Mouse (Mus musculus): ENCODE data around the gene Gfpt1. TPM values are rescaled to one million over a fixed set of nuclear protein-coding genes. Genes with fewer than 3 reads are reported as not detected.

Gene Gfpt1
- polyA plus RNA-seq, 1 experiment from 2014 or later: 23.4 TPM

GRCm38 (mm10) chr6:87104123-87104796 lies 61.6 kb downstream of the Gfpt1 start, which contains the start of gene D6Ertd527e:
TSS of gene D6Ertd527e (plus strand) at chr6:87104746.
- Histone ChIP-seq H3K36me3 (no peaks in the 10 kb centered on the region), H3K27me3 (replicated peaks) (no peaks in the 10 kb centered on the region), H3K4me2 (replicated peaks) (no peak within 1 kb of the TSS), H3K9me3 (no peaks in the 10 kb centered on the region), H3K4me3 (replicated peaks) (no peak within 1 kb of the TSS), H3K27ac (no peak within 1 kb of the TSS), H3K4me1 (replicated peaks) (peaks cover 12% of the 10 kb centered on the region), H3K9ac (no peak within 1 kb of the TSS)
- 80% methylated on average over 11 of the region's 11 CpGs for WGBS
- ATAC-seq: no peak

- Histone ChIP-seq H3K4me2 (replicated peaks) (no peak overlapping the region), H3K9me3 (no peaks in the 10 kb centered on the region), H3K36me3 (no peaks in the 10 kb centered on the region), H3K27ac (no peak overlapping the region), H3K4me3 (replicated peaks) (no peak overlapping the region), H3K27me3 (replicated peaks) (no peaks in the 10 kb centered on the region), H3K9ac (no peak overlapping the region), H3K4me1 (replicated peaks) (0 out of 2 replicates have a peak, but pooled peaks cover 4% of the 10 kb centered on the region)
- 87% methylated on average over 1 of the region's 1 CpGs for WGBS
- ATAC-seq: no peak
Observed at GRCm38 (mm10) chr6:87111493-87111892, 68.8 kb downstream of the Gfpt1 start.

- 71% methylated on average over 6 of the region's 6 CpGs for WGBS
- no peak for ATAC-seq
Observed at GRCm38 (mm10) chr6:87112125-87112524, 69.5 kb downstream of the Gfpt1 start.

GRCm38 (mm10) chr6:87115981-87116380 lies 73.3 kb downstream of the Gfpt1 start:
- H3K36me3 ChIP-seq: no peaks in the 10 kb centered on the region
- 0 out of 2 replicates have a peak, but pooled peaks cover 4% of the 10 kb centered on the region for H3K4me1 ChIP-seq (replicated peaks)
- H3K27me3 ChIP-seq (replicated peaks): no peaks in the 10 kb centered on the region
- H3K4me3 ChIP-seq (replicated peaks): no peak overlapping the region
- no peak overlapping the region for H3K4me2 ChIP-seq (replicated peaks)
- 83% methylated on average over 2 of the region's 2 CpGs for WGBS
- H3K9me3 ChIP-seq: no peaks in the 10 kb centered on the region
- H3K27ac ChIP-seq: no peak overlapping the region
- no peak overlapping the region for H3K9ac ChIP-seq
- ATAC-seq: no peak

More at GRCm38 (mm10) chr6:87112125-87112524, 69.5 kb downstream of the Gfpt1 start:
- Histone ChIP-seq H3K4me3 (replicated peaks) (no peak overlapping the region), H3K36me3 (no peaks in the 10 kb centered on the region), H3K27ac (no peak overlapping the region), H3K9ac (no peak overlapping the region), H3K27me3 (replicated peaks) (no peaks in the 10 kb centered on the region), H3K4me2 (replicated peaks) (no peak overlapping the region), H3K9me3 (no peaks in the 10 kb centered on the region), H3K4me1 (replicated peaks) (0 out of 2 replicates have a peak, but pooled peaks cover 4% of the 10 kb centered on the region)

- Histone ChIP-seq H3K4me1 (replicated peaks) (0 out of 2 replicates have a peak, but pooled peaks cover 4% of the 10 kb centered on the region), H3K36me3 (no peaks in the 10 kb centered on the region), H3K27ac (no peak overlapping the region), H3K9ac (no peak overlapping the region), H3K27me3 (replicated peaks) (no peaks in the 10 kb centered on the region), H3K4me3 (replicated peaks) (no peak overlapping the region), H3K9me3 (no peaks in the 10 kb centered on the region), H3K4me2 (replicated peaks) (no peak overlapping the region)
- no peak for ATAC-seq
- 89% methylated on average over 7 of the region's 7 CpGs for WGBS
Observed at GRCm38 (mm10) chr6:87116596-87116995, 74.0 kb downstream of the Gfpt1 start.

- H3K27ac ChIP-seq: peak overlapping the region; percentile 51; the same call in 1 of the 2 replicates
- ATAC-seq: peak; percentile 90
- H3K27me3 ChIP-seq (replicated peaks): no peaks in the 10 kb centered on the region
- H3K9me3 ChIP-seq: no peaks in the 10 kb centered on the region
- H3K4me2 ChIP-seq (replicated peaks): peak overlapping the region; percentile 26; the same call in 1 of the 2 replicates
- H3K36me3 ChIP-seq: no peaks in the 10 kb centered on the region
- no peak overlapping the region for H3K9ac ChIP-seq
- WGBS: 75% methylated on average over 20 of the region's 20 CpGs
- no peak overlapping the region for H3K4me3 ChIP-seq (replicated peaks)
- no peaks in the 10 kb centered on the region for H3K4me1 ChIP-seq (replicated peaks)
Observed at GRCm38 (mm10) chr6:87119066-87119837, 76.6 kb downstream of the Gfpt1 start.

GRCm38 (mm10) chr6:87119975-87120374 lies 77.3 kb downstream of the Gfpt1 start:
- H3K27ac ChIP-seq: peak overlapping the region; percentile 51; the same call in 1 of the 2 replicates

GRCm38 (mm10) chr6:87120661-87121060 lies 78.0 kb downstream of the Gfpt1 start:
- no peaks in the 10 kb centered on the region for H3K36me3 ChIP-seq
- H3K27me3 ChIP-seq (replicated peaks): no peaks in the 10 kb centered on the region

More at GRCm38 (mm10) chr6:87119975-87120374, 77.3 kb downstream of the Gfpt1 start:
- Histone ChIP-seq H3K4me2 (replicated peaks) (peak overlapping the region; percentile 26; the same call in 1 of the 2 replicates), H3K27me3 (replicated peaks) (no peaks in the 10 kb centered on the region), H3K9ac (no peak overlapping the region), H3K4me3 (replicated peaks) (no peak overlapping the region), H3K36me3 (no peaks in the 10 kb centered on the region), H3K4me1 (replicated peaks) (no peaks in the 10 kb centered on the region), H3K9me3 (no peaks in the 10 kb centered on the region)
- ATAC-seq: peak; percentile 77
- WGBS: 31% methylated on average over 4 of the region's 4 CpGs

GRCm38 (mm10) chr6:87121961-87122360 lies 79.3 kb downstream of the Gfpt1 start:
- WGBS: 69% methylated on average over 7 of the region's 7 CpGs
- Histone ChIP-seq H3K4me2 (replicated peaks) (no peak overlapping the region), H3K9me3 (no peaks in the 10 kb centered on the region), H3K4me3 (replicated peaks) (no peak overlapping the region), H3K27me3 (replicated peaks) (no peaks in the 10 kb centered on the region), H3K9ac (no peak overlapping the region), H3K27ac (no peak overlapping the region), H3K4me1 (replicated peaks) (peaks cover 4% of the 10 kb centered on the region; the same call in 1 of the 2 replicates), H3K36me3 (no peaks in the 10 kb centered on the region)
- no peak for ATAC-seq

More at GRCm38 (mm10) chr6:87120661-87121060, 78.0 kb downstream of the Gfpt1 start:
- no peaks in the 10 kb centered on the region for H3K4me1 ChIP-seq (replicated peaks)
- H3K4me2 ChIP-seq (replicated peaks): no peak overlapping the region
- H3K9ac ChIP-seq: no peak overlapping the region
- H3K4me3 ChIP-seq (replicated peaks): no peak overlapping the region
- H3K27ac ChIP-seq: no peak overlapping the region
- ATAC-seq: no peak
- H3K9me3 ChIP-seq: no peaks in the 10 kb centered on the region
- WGBS: 82% methylated on average over 6 of the region's 6 CpGs

- H3K27me3 ChIP-seq (replicated peaks): no peaks in the 10 kb centered on the region
Observed at GRCm38 (mm10) chr6:87123406-87123805, 80.8 kb downstream of the Gfpt1 start.

GRCm38 (mm10) chr6:87123973-87124372 lies 81.3 kb downstream of the Gfpt1 start:
- no peak overlapping the region for H3K4me2 ChIP-seq (replicated peaks)
- H3K9ac ChIP-seq: no peak overlapping the region
- no peaks in the 10 kb centered on the region for H3K9me3 ChIP-seq
- no peak for ATAC-seq
- peaks cover 10% of the 10 kb centered on the region; the same call in 1 of the 2 replicates for H3K4me1 ChIP-seq (replicated peaks)
- H3K36me3 ChIP-seq: no peaks in the 10 kb centered on the region
- no peak overlapping the region for H3K27ac ChIP-seq
- H3K4me3 ChIP-seq (replicated peaks): no peak overlapping the region
- WGBS: 82% methylated on average over 4 of the region's 4 CpGs
- no peaks in the 10 kb centered on the region for H3K27me3 ChIP-seq (replicated peaks)

More at GRCm38 (mm10) chr6:87123406-87123805, 80.8 kb downstream of the Gfpt1 start:
- no peak overlapping the region for H3K4me3 ChIP-seq (replicated peaks)
- no peak overlapping the region for H3K9ac ChIP-seq
- H3K9me3 ChIP-seq: no peaks in the 10 kb centered on the region
- no peaks in the 10 kb centered on the region for H3K36me3 ChIP-seq
- no peak overlapping the region for H3K4me2 ChIP-seq (replicated peaks)
- no peak for ATAC-seq
- WGBS: 73% methylated on average over 6 of the region's 6 CpGs
- H3K4me1 ChIP-seq (replicated peaks): peaks cover 10% of the 10 kb centered on the region; the same call in 1 of the 2 replicates
- no peak overlapping the region for H3K27ac ChIP-seq

GRCm38 (mm10) chr6:87127049-87127753 lies 84.6 kb downstream of the Gfpt1 start:
- H3K36me3 ChIP-seq: no peaks in the 10 kb centered on the region
- no peak overlapping the region for H3K4me3 ChIP-seq (replicated peaks)
- no peak overlapping the region for H3K9ac ChIP-seq
- no peaks in the 10 kb centered on the region for H3K9me3 ChIP-seq
- H3K27me3 ChIP-seq (replicated peaks): no peaks in the 10 kb centered on the region
- peaks cover 10% of the 10 kb centered on the region; the same call in 1 of the 2 replicates for H3K4me1 ChIP-seq (replicated peaks)
- WGBS: 37% methylated on average over 8 of the region's 8 CpGs
- 0 out of 2 replicates have a peak overlapping the region, but pooled peaks have one; percentile 13 for H3K4me2 ChIP-seq (replicated peaks)
- ATAC-seq: peak; percentile 78
- no peak overlapping the region for H3K27ac ChIP-seq

Measured in intestine, embryonic 15.5 days (tissue).